Mouse (Mus musculus): ENCODE measurements around the gene Spsb2.

Gene Spsb2

GRCm38 (mm10) chr6:124820891-124821290 lies 12.4 kb downstream of the Spsb2 start:
- no peak for DNase-seq

DNA sequence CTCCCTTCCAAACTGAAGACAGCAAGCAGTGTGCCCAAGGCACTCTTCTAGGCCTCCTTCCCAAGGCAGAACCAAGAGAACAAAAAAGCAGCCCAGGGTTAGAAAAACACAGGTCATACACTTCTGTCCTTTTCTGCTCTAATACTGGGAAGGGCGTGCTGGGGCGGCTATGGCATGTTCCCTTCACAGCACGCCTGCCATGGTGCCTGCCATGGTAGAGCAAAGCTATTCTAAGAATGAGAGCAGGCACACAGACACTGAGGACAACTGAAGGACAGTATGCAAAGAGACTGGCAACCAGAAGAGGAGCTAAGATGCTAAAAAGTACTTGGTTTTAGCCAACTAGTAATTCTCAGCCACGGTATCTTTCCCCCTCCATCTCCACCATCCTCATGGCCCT lies 13.6 kb downstream of the Spsb2 start:
- DNase-seq, result no peak

- DNase-seq, result peak; percentile 78
Measured at GRCm38 (mm10) chr6:124828101-124828592, 19.7 kb downstream of the Spsb2 start.

DNA sequence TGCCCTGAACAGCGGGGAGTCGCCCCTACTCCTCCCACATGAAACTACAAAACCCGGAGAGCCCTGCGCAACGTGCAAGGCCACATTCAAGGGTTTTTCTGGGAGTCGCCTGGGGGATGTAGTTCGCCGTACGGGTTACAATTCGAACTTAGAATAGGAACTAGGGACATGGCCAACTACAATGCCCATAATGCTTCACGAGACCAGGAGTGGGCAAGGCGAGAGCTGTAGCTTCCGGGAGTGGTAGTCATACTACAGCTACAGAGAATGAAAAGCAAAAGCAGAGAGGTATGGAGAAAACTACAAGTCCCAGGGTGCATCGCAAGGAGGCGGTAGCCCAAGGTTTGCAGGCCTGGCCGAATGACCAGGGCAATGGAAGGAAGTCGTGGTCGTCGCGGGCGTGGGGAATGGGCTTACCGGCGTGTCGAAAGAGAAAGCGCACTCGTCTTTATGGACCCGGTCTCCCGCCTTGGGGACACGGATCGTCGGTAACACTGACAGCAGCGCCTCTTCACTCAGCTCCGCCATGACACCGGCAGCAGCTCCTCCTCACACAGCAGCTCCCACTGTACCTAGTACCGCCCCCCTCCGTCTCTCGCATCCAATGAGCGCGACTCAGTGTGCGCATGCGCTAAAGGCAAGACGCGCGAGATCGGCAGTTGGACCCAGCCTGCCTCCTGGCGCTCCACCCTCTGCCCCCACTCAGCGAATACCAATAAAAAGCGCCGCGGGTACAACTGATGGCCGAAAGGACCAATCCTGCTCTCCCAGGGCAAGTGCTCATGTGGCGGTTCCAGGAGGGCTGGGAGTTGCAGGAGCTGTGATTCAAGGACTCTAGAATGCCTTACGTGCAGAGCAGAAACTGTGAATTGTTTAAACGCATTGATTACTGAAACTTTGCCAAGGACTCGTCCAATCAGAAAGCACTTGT lies 20.7 kb downstream of the Spsb2 start, which contains the start of the genes Usp5 and Cdca3:
Gene Usp5 (minus strand): TSS at position 617 of the 931 bp plus-strand sequence.
Gene Cdca3 (plus strand): TSS at position 680 of the 931 bp plus-strand sequence.
- DNase-seq, result peak; percentile 100

- DNase-seq, result peak; percentile 96
Measured at GRCm38 (mm10) chr6:124829799-124830700, 21.6 kb downstream of the Spsb2 start.

DNA sequence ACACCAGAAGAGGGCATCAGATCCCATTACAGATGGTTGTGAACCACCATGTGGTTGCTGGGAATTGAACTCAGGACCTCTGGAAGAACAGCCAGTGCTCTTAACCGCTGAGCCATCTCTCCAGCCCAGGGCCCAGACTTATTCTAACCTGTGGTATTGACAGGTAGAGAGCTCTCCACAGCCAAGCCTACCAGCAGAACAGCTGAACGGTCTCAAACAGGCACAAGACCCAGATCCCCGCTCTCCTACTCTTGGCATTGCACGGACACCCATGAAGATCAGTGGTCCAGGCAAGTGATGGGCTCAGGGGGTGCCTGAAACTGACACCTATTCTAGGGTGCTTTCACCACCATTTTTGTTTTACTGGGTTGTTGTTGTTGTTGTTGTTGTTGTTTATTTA lies 22.7 kb downstream of the Spsb2 start:
- DNase-seq, result peak; percentile 59

GRCm38 (mm10) chr6:124831649-124832048 lies 23.2 kb downstream of the Spsb2 start:
- no peak for DNase-seq

- no peak for DNase-seq
Measured at GRCm38 (mm10) chr6:124834512-124835081, 26.1 kb downstream of the Spsb2 start.

DNA sequence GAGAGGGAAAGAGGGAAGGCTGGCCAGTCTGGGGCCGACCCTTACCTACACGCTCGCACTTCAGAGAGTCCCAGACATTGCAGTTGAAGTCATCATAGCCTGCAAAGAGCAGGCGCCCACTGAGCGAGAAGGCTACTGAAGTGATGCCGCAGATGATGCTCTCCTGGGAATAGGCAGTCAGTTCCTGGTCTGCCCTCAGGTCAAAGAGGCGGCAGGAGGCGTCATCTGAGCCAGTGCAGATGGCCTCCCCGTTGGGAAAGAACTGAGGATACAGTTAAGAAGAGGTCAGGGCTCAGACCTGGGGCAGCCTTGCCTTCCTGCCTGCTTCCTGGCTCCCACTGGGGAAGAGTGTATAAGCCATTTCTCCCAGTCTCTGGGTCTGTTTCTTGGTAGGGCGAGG lies 27.1 kb downstream of the Spsb2 start:
- DNase-seq, result no peak

GRCm38 (mm10) chr6:124836411-124836810 lies 27.9 kb downstream of the Spsb2 start:
- DNase-seq, result no peak

DNA sequence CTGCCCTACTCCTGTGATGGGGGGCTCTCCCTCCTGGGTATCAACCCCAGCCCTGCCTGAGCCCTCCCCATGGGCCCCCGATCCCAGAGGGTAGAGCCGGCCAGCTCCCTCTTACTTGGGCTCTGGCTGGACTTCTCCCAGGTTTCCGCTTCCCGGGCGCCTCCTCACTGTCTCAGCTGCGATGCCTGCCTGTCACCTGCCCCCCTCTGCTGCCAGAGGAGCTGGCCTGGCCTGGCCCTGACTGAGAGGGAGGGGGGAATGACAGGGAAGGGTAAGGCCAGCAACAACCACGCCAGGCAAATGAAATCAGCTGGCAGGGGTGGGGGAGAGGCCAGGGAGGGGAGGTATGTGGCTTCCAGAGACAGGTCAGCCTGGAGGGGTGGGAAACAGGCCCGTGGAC lies 31.3 kb downstream of the Spsb2 start:
- DNase-seq, result no peak

- no peak for DNase-seq
Measured at GRCm38 (mm10) chr6:124840241-124841167, 32.0 kb downstream of the Spsb2 start, which contains the start of gene Gnb3. Gene Gnb3, minus strand, starts transcription at chr6:124840275.

DNA sequence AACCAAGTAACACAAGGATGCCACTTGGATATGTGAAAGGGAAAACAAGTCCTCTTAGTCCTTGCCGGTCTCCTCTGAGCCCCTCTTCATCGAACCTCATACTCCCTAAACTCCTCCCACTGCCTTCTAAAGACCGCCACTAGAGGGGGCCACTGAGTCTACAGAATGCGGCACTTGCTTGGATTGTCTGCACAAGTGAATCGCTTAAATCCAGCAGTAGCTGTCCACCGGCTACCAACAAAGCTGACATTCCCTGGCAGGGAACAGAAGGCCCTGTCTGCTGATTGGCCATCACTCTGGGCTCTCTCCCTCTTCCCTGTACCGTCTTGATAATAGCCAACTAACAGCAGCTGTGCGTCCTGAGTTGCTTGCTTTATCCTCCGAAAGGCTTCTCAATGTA lies 38.8 kb downstream of the Spsb2 start:
- peak; percentile 93 for DNase-seq

DNA sequence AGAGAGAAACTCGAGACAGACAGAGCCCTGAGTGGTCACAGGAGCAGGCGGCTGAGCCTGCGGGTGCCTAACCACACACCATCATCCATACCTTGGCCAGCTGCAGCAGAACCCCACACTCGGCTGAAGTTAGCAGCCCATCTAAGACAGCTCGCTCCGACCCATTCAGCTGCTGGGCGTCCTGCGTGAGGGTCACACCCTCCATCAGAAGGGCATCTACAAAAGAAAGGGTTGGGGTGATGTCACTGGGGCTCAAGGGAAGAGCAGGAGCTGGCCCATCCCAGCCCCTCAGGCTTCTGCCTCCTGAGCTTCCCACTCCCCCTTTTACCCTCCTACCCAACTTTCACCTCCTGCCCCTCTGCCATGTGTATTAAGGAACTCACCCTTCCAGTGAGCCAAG lies 42.1 kb downstream of the Spsb2 start:
- DNase-seq, result no peak

DNA sequence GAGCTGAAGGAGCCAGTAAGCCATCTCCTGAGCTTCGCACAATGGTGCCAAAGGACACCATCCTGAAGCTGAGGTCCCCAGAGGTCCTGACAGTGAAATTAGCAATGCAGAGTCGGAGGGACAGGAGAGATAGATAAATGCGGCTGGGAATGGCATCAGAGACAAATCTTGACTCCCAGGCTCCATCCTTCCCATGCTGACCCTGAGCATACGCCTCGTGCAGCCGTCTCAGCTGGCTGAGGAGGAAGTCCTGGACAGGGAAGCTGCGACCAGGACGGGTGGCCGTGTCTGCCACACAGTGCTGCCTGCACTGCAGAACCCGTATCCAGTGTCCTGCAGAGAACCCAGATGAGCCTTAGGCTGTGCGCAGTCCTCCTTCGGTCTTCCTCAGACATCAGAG lies 46.2 kb downstream of the Spsb2 start:
- no peak for DNase-seq

DNA sequence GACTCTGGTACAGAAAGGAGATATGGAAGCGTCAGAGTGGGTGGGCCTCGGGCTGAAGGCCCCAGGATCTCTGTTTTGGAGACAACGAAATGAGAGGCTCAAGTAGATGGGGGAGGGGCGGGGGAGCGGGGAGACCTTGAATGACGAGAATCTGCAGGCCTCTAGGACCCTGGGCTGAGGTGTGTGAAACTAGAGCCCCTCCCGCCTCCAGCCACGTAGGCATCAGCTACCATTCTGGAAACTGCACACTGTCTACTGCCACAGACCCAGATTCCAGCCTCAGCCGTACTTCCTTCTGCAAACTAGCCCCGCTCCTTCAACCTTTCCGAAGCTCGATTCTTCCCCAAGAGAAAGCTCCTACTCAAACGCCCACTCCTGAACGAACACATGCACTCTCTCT lies 47.9 kb downstream of the Spsb2 start:
- DNase-seq, result peak; percentile 71

GRCm38 (mm10) chr6:124856916-124857839 lies 48.7 kb downstream of the Spsb2 start, which contains the start of gene P3h3:
Gene P3h3, minus strand, starts transcription at chr6:124857752.
- DNase-seq, result peak; percentile 94

- peak; percentile 53 for DNase-seq
Measured at GRCm38 (mm10) chr6:124857840-124858530, 49.5 kb downstream of the Spsb2 start.

DNA sequence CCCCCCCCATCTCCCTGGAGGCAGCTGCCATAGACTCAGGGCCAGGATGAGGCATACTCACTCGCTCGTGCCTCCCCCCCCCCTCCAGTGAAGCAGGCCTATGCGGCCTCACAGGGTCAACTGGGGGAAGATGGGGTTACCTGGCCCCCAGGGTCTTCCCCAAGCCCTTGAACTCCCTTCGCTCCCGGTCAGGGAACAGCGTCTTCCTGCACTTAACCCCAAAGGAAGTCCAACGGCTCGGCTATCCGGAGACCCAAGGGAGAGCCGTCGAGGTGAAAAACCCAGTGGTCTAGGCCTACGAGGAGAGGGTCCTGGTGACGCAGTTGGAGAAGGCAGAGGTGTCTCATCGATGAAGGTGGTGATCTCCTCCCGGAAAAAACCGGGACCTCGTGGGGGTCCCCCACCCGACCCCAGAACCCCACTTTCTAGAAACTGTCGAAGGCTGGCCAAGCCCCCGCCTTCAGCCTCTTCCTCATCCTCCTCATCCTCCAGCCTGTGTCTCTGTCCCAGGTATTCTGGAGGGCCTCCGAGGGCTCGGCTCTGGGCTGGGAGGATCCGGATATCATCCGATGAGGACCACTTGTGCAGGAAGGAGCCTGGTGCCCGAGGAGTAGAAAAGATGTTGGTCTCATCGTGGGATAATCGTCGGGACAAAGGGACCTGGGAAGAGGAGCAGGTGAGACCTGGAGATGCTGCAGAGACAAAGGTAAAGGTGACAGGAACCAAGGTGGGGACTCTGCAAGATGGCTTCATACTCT lies 50.3 kb downstream of the Spsb2 start:
- peak; percentile 65 for DNase-seq

All from cerebellum, adult 9-11 months (tissue).